Mouse (Mus musculus) skeletal muscle tissue, postnatal 0 days (tissue): ENCODE data around the gene Tpbg. TPM values are rescaled to one million over a fixed set of nuclear protein-coding genes. Genes with fewer than 3 reads are reported as not detected.

Experiments used
- polyA plus RNA-seq: library from polyadenylated mRNA; unstranded; fragments of >200 nt; fragmentation: Nextera tagmentation; extraction: Ambion mirVana; gene quantifications from 2 replicates; pipeline ENCODE4 v1.2.1, GENCODE M21; 2015

Tpbg gene
- 1.3 and 1.9 TPM in 2 replicates for polyA plus RNA-seq

DNA sequence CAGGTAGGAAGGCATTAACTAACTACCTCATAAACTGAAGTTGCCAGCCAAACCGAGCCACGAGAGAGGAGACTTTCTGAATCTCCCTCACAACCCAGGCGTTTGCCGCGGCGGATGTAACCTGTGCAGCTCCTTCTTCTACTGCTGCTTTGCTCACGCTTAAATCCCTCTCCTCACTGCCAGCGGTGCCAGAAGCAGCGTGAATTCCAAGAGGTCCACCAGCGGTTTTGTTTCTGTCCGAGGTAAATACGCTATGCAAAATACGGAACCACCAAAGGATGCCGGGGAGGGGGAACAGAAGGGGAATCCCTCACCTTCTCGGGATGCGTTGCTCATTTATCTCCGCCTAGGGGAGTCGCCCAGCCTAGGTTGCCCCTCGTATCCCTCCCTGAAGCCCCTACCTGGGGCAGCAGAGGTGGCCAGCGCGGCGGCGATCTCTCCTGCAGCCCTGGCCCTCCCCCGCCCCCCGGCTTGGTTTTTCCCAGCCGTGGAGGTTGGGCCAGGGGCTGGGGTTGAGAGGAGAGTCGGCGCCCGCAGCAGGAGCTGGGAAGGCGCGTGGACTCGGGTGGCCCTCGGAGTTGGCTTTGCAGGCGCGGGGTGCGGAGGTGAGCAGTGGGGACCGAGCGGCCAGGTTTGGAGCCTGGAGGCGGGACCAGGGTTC lies at the start of gene Tpbg:
Tpbg (plus strand) TSS at position 30 of the 661 bp plus-strand sequence.

Other genes starting within 250 kb of the Tpbg start
- gene Ibtk, start 93.0 kb upstream of the Tpbg start, polyA plus RNA-seq: 11.6 and 13.8 TPM in 2 replicates